In the genomic region with DNA sequence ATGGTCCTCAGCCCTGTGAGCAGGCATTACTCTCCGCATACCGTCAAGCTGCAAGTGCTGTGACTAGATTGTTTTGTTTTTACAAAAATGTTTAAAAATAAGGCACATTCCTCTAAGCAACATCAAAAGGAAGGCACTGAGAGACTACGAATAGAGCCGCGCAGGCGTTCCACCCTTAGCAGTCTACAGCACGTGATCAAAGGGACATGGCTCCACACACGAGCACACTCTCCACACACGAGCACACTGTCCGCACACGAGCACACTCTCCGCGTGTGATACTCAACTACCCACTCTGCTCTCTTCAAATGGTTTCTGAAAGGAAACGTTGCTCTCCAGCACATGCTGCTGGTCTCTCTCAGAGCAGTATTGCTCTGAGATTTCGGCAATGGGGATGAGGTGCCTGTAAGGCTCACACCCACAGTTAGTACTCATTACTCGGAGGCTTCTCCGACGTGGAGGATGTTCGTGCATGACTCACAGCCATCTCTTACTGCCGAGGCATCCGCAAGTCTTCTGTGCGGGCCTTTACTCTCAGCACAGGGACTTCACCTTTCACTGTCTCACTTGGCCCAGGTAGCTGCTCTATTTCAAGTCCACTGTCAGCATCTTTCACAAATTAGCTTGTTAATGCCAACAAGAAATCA, we compare ENCODE assay signal across 11 mouse cellular contexts. TPM values are rescaled to one million over a fixed set of nuclear protein-coding genes. Genes with fewer than 3 reads are reported as not detected.
DNase-seq lines count a peak whose midpoint lies in the region; ATAC-seq and TF ChIP-seq lines count a peak whose summit lies in the region.
"Had no signal": no experiment of that assay in that cellular context is flagged by ENCODE, and none has a peak within 500 bp of the region (broad histone marks: within the 10 kb centered on the region; RNA-seq: fewer than 3 reads in every experiment).

No protein-coding gene starts in this region.

- H3K4me3 ChIP-seq in intestine, postnatal 0 days (ENCODE audit: low read depth, low read length), result no peak overlapping the region
- H3K4me3 ChIP-seq in intestine, embryonic 16.5 days (ENCODE audit: low read length), result no peak overlapping the region
- no peak overlapping the region for H3K4me3 ChIP-seq in kidney, adult 2 months (ENCODE audit: insufficient read depth, low read depth, low read length)
- H3K4me3 ChIP-seq: liver, embryonic 12.5 days; lung, embryonic 15.5 days had no signal

- peaks cover 58% of the 10 kb centered on the region for H3K36me3 ChIP-seq in intestine, postnatal 0 days (ENCODE audit: control insufficient read depth, insufficient read depth)
- H3K36me3 ChIP-seq in intestine, embryonic 16.5 days (ENCODE audit: control insufficient read depth, insufficient read depth, low read length), result peaks cover 32% of the 10 kb centered on the region
- H3K36me3 ChIP-seq in kidney, adult 2 months (ENCODE audit: control insufficient read depth, insufficient read depth, low read length), result no peaks in the 10 kb centered on the region; the same call in 1 of the 2 replicates

- 90% methylated on average over 22 of the region's 22 CpGs for WGBS in intestine, postnatal 0 days
- WGBS in intestine, embryonic 16.5 days, result 91% methylated on average over 22 of the region's 22 CpGs
- WGBS in kidney, adult 2 months, result 72% methylated on average over 22 of the region's 22 CpGs

- DNase-seq in right cerebral cortex, adult 18-20 months, result peak; percentile 69
- DNase-seq in right cerebral cortex, postnatal 4 days, result no peak
- DNase-seq in left cerebral cortex, postnatal 25 days (ENCODE audit: low spot score in 2 of 2), result peak; percentile 35 to 80
- DNase-seq in kidney, postnatal 36 days, result no peak
- no peak for DNase-seq in kidney, adult 2 months
- DNase-seq: thymus, postnatal 25 days had no signal

- intact Hi-C loops in left cerebral cortex, postnatal 25 days (cut with DNase I), result no loop called here

- no peak overlapping the region for H3K9ac ChIP-seq in intestine, postnatal 0 days (ENCODE audit: low read depth, low read length)
- H3K9ac ChIP-seq in intestine, embryonic 16.5 days (ENCODE audit: low read depth, low read length), result no peak overlapping the region
- H3K9ac ChIP-seq: liver, embryonic 12.5 days; lung, embryonic 15.5 days had no signal

- no peak for TF ChIP-seq POLR2A in kidney, adult 2 months (IDR thresholded peaks at IDR 0.05; ENCODE audit: low read depth, low read length)

- H3K27ac ChIP-seq in intestine, postnatal 0 days (ENCODE audit: low read depth, low read length), result 0 out of 2 replicates have a peak overlapping the region, but pooled peaks have one; percentile 15
- H3K27ac ChIP-seq in intestine, embryonic 16.5 days (ENCODE audit: low read length), result no peak overlapping the region
- H3K27ac ChIP-seq in kidney, adult 2 months (ENCODE audit: insufficient read depth, low read depth, low read length), result no peak overlapping the region
- H3K27ac ChIP-seq: liver, embryonic 12.5 days; lung, embryonic 15.5 days had no signal

- ATAC-seq in intestine, postnatal 0 days, result no peak
- ATAC-seq in intestine, embryonic 16.5 days, result no peak
- ATAC-seq: activated CD4-positive, CD25-positive, alpha-beta regulatory T cell, adult 4 months; liver, embryonic 12.5 days had no signal

- no peak for TF ChIP-seq CTCF in intestine, postnatal 0 days (IDR thresholded peaks at IDR 0.05; ENCODE audit: low read depth)
- TF ChIP-seq CTCF in kidney, adult 2 months (conservative IDR thresholded peaks at IDR 0.05; ENCODE audit: insufficient read depth, insufficient read length, low read depth, low read length), result no peak

- no peaks in the 10 kb centered on the region for H3K4me1 ChIP-seq in intestine, postnatal 0 days (replicated peaks; ENCODE audit: control insufficient read depth, insufficient read depth, low read length)
- H3K4me1 ChIP-seq in intestine, embryonic 16.5 days (ENCODE audit: control insufficient read depth, insufficient read depth, low read length), result no peaks in the 10 kb centered on the region
- H3K4me1 ChIP-seq in kidney, adult 2 months (ENCODE audit: control insufficient read depth, insufficient read depth, low read length), result peaks cover 3% of the 10 kb centered on the region; the same call in 1 of the 2 replicates
- H3K4me1 ChIP-seq: lung, embryonic 15.5 days had no signal

- H3K9me3 ChIP-seq in intestine, postnatal 0 days (ENCODE audit: control insufficient read depth), result no peaks in the 10 kb centered on the region
- H3K9me3 ChIP-seq in intestine, embryonic 16.5 days (ENCODE audit: control insufficient read depth, low read length), result 0 out of 2 replicates have a peak, but pooled peaks cover 2% of the 10 kb centered on the region
- H3K9me3 ChIP-seq: liver, embryonic 12.5 days; lung, embryonic 15.5 days had no signal

- H3K27me3 ChIP-seq in intestine, postnatal 0 days (replicated peaks; ENCODE audit: control insufficient read depth, insufficient read depth, low read length), result no peaks in the 10 kb centered on the region
- no peaks in the 10 kb centered on the region for H3K27me3 ChIP-seq in intestine, embryonic 16.5 days (replicated peaks; ENCODE audit: control insufficient read depth, insufficient read depth, low read length)
- no peaks in the 10 kb centered on the region for H3K27me3 ChIP-seq in kidney, adult 2 months (replicated peaks; ENCODE audit: control insufficient read depth, insufficient read depth, low read length)
- H3K27me3 ChIP-seq: liver, embryonic 12.5 days; lung, embryonic 15.5 days had no signal

- H3K4me2 ChIP-seq in intestine, postnatal 0 days (replicated peaks; ENCODE audit: low read depth), result no peak overlapping the region
- no peak overlapping the region for H3K4me2 ChIP-seq in intestine, embryonic 16.5 days (ENCODE audit: low read depth, low read length)
- H3K4me2 ChIP-seq: liver, embryonic 12.5 days; lung, embryonic 15.5 days had no signal

RNA-seq across cellular contexts. Expression of gene Wdfy3, which starts 37.0 kb away (rescaled TPM):
- polyA plus RNA-seq in intestine, postnatal 0 days (2015; fragmentation: Nextera tagmentation; extraction: Ambion mirVana), result 7.0 and 7.8 TPM in 2 replicates
- 7.5 and 9.0 TPM in 2 replicates for polyA plus RNA-seq in intestine, embryonic 16.5 days (2015; fragmentation: Nextera tagmentation; extraction: Ambion mirVana)
- total RNA-seq in left cerebral cortex, postnatal 25 days (2021), result 100 to 1,000 TPM; 125 to 129 TPM
- 39.7 and 49.2 TPM in 2 replicates for polyA plus RNA-seq in kidney, adult 2 months (2012; rRNA removed)

Comparison
In these comparisons a context has a peak if more than half of its experiments do, and no peak if none do; other contexts are left out.
1. DNase-seq: peak in right cerebral cortex, adult 18-20 months (single experiment) and left cerebral cortex, postnatal 25 days (2 of 2); none in right cerebral cortex, postnatal 4 days (single experiment), kidney, postnatal 36 days (0 of 2) and kidney, adult 2 months (single experiment).